Mouse (Mus musculus): ENCODE results near the gene Col4a2.

DNA sequence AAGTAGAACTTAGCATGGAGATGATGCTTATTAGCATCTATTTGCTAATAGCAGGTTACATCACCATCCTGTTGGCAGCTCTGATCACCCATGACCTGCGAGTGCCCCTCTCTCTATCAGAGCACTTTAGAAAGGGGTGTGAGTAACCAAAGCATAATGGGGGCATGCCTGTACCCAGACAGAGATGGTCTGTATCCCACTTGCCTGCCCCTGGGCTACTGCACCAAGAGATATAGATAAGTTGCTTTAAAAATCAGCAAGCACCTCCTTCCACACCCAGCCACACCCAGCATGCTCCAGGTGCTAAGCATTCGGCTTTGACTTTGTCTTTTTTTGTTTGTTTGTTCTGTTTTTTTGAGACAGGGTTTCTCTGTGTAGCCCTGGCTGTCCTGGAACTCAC lies 163.3 kb downstream of the Col4a2 start:
- TF ChIP-seq CTCF (IDR thresholded peaks at IDR 0.05; ENCODE audit: low read depth) (no peak), EP300 (optimal IDR thresholded peaks at IDR 0.05) (no peak)
